ENCODE assay signal across 9 mouse cellular contexts in genomic region chr7:78086566-78087008, GRCm38 (mm10).
A peak's percentile ranks its signal among the peaks of the same experiment; 100 is the strongest.
DNase-seq lines count a peak whose midpoint lies in the region; ATAC-seq and TF ChIP-seq lines count a peak whose summit lies in the region.
"Had no signal": no experiment of that assay in that cellular context is flagged by ENCODE, and none has a peak within 500 bp of the region (broad histone marks: within the 10 kb centered on the region; RNA-seq: fewer than 3 reads in every experiment).

No protein-coding gene starts in this region.

- no peak overlapping the region for H3K27ac ChIP-seq in intestine, embryonic 15.5 days
- H3K27ac ChIP-seq in intestine, postnatal 0 days (ENCODE audit: low read depth, low read length) = no peak overlapping the region
- H3K27ac ChIP-seq in midbrain, embryonic 14.5 days (replicated peaks; ENCODE audit: low read depth, low read length) = no peak overlapping the region
- no peak overlapping the region for H3K27ac ChIP-seq in layer of hippocampus, adult 2 months

- ATAC-seq in intestine, embryonic 15.5 days = peak; percentile 39; the same call in 1 of the 2 replicates
- no peak for ATAC-seq in intestine, postnatal 0 days
- no peak for ATAC-seq in midbrain, embryonic 14.5 days (ENCODE audit: low FRiP score, low TSS enrichment)
- ATAC-seq: liver, postnatal 0 days had no signal

- H3K4me2 ChIP-seq in intestine, embryonic 15.5 days (replicated peaks) = no peak overlapping the region
- no peak overlapping the region for H3K4me2 ChIP-seq in intestine, postnatal 0 days (replicated peaks; ENCODE audit: low read depth)
- H3K4me2 ChIP-seq in midbrain, embryonic 14.5 days (ENCODE audit: low read length) = no peak overlapping the region

- 31% methylated on average over 4 of the region's 4 CpGs for WGBS in intestine, embryonic 15.5 days
- WGBS in intestine, postnatal 0 days = 50% methylated on average over 4 of the region's 4 CpGs
- WGBS in midbrain, embryonic 14.5 days = 73% methylated on average over 4 of the region's 4 CpGs

- H3K27me3 ChIP-seq in intestine, embryonic 15.5 days (replicated peaks) = no peaks in the 10 kb centered on the region
- H3K27me3 ChIP-seq in intestine, postnatal 0 days (replicated peaks; ENCODE audit: control insufficient read depth, insufficient read depth, low read length) = no peaks in the 10 kb centered on the region
- no peaks in the 10 kb centered on the region for H3K27me3 ChIP-seq in midbrain, embryonic 14.5 days (ENCODE audit: control insufficient read depth, insufficient read depth, low read length)

- DNase-seq in adrenal gland, postnatal 14 days = peak; percentile 12
- DNase-seq in adrenal gland, adult 18-20 months (ENCODE audit: low spot score in 2 of 2) = no peak
- DNase-seq in kidney, adult 11 months = peak; percentile 27
- DNase-seq in midbrain, embryonic 14.5 days = peak; percentile 47
- DNase-seq in urinary bladder, adult 2 months (ENCODE audit: low spot score) = no peak
- no peak for DNase-seq in layer of hippocampus, adult 2 months (ENCODE audit: low spot score in 2 of 2)
- DNase-seq: liver, postnatal 0 days had no signal

- no peaks in the 10 kb centered on the region for H3K36me3 ChIP-seq in intestine, embryonic 15.5 days
- no peaks in the 10 kb centered on the region for H3K36me3 ChIP-seq in intestine, postnatal 0 days (ENCODE audit: control insufficient read depth, insufficient read depth)
- H3K36me3 ChIP-seq in midbrain, embryonic 14.5 days (ENCODE audit: control insufficient read depth, insufficient read depth, low read length) = no peaks in the 10 kb centered on the region

- no peak for TF ChIP-seq CTCF in intestine, postnatal 0 days (IDR thresholded peaks at IDR 0.05; ENCODE audit: low read depth)
- TF ChIP-seq CTCF in layer of hippocampus, adult 2 months (conservative IDR thresholded peaks at IDR 0.05) = no peak

- 0 out of 2 replicates have a peak, but pooled peaks cover 3% of the 10 kb centered on the region for H3K4me1 ChIP-seq in intestine, embryonic 15.5 days (replicated peaks)
- H3K4me1 ChIP-seq in intestine, postnatal 0 days (replicated peaks; ENCODE audit: control insufficient read depth, insufficient read depth, low read length) = no peaks in the 10 kb centered on the region
- H3K4me1 ChIP-seq in midbrain, embryonic 14.5 days (ENCODE audit: control insufficient read depth, insufficient read depth, low read length) = no peaks in the 10 kb centered on the region; the same call in 1 of the 2 replicates

- H3K9me3 ChIP-seq in intestine, embryonic 15.5 days = no peaks in the 10 kb centered on the region
- no peaks in the 10 kb centered on the region for H3K9me3 ChIP-seq in intestine, postnatal 0 days (ENCODE audit: control insufficient read depth)
- no peaks in the 10 kb centered on the region for H3K9me3 ChIP-seq in midbrain, embryonic 14.5 days (ENCODE audit: control insufficient read depth, low read length)

- H3K4me3 ChIP-seq in intestine, embryonic 15.5 days (replicated peaks) = no peak overlapping the region
- H3K4me3 ChIP-seq in intestine, postnatal 0 days (ENCODE audit: low read depth, low read length) = no peak overlapping the region
- no peak overlapping the region for H3K4me3 ChIP-seq in midbrain, embryonic 14.5 days (replicated peaks; ENCODE audit: low read depth, low read length)
- no peak overlapping the region for H3K4me3 ChIP-seq in layer of hippocampus, adult 2 months

- H3K9ac ChIP-seq in intestine, embryonic 15.5 days = no peak overlapping the region
- no peak overlapping the region for H3K9ac ChIP-seq in intestine, postnatal 0 days (ENCODE audit: low read depth, low read length)
- no peak overlapping the region for H3K9ac ChIP-seq in midbrain, embryonic 14.5 days (replicated peaks; ENCODE audit: low read length)
- H3K9ac ChIP-seq: liver, postnatal 0 days had no signal

Comparison
In these comparisons a context has a peak if more than half of its experiments do, and no peak if none do; other contexts are left out.
1. DNase-seq: peak in adrenal gland, postnatal 14 days (single experiment), kidney, adult 11 months (single experiment) and midbrain, embryonic 14.5 days (single experiment); none in adrenal gland, adult 18-20 months (0 of 2), urinary bladder, adult 2 months (single experiment) and layer of hippocampus, adult 2 months (0 of 2).